Mouse (Mus musculus) forebrain, postnatal 0 days (tissue): ENCODE measurements around the gene Noxo1. TPM values are rescaled to one million over a fixed set of nuclear protein-coding genes. Genes with fewer than 3 reads are reported as not detected.

Source experiments
- ATAC-seq: fragments of 200-750 bp; cut with Nextera tagmentation; 2 replicates; pipeline ENCODE4 v1.8.0; 2017; ENCODE audit warnings: mild to moderate bottlenecking, moderate library complexity
- DNase-seq: peaks from one replicate; pipeline ENCODE4 v3.0.0-alpha.2; 2015
- H3K27ac ChIP-seq: fragments of 300-500 bp; sonication (generic); 2 replicates; pipeline ENCODE4 v1.5.1; 2014; ENCODE audit warnings: low read depth, mild to moderate bottlenecking, antibody characterized with exemption, low read length, moderate library complexity, mixed read lengths
- H3K27me3 ChIP-seq: fragments of 300-500 bp; sonication (generic); 2 replicates; pipeline ENCODE4 v1.6.1; 2014; ENCODE audit warnings: mild to moderate bottlenecking, low read length, mixed read lengths; ENCODE audit not compliant: insufficient read depth
- H3K36me3 ChIP-seq: fragments of 300-500 bp; sonication (generic); 2 replicates; pipeline ENCODE4 v1.6.1; 2014; ENCODE audit warnings: mild to moderate bottlenecking, moderate library complexity; ENCODE audit not compliant: insufficient read depth
- H3K4me1 ChIP-seq: fragments of 300-500 bp; sonication (generic); 2 replicates; pipeline ENCODE4 v1.6.1; 2014; ENCODE audit warnings: antibody characterized with exemption; ENCODE audit not compliant: insufficient read depth
- H3K4me2 ChIP-seq: fragments of 300-500 bp; sonication (generic); 2 replicates; pipeline ENCODE4 v1.6.1; 2014; ENCODE audit warnings: low read depth, mild to moderate bottlenecking, moderate library complexity
- H3K4me3 ChIP-seq: fragments of 300-500 bp; sonication (generic); 2 replicates; pipeline ENCODE4 v1.5.1; 2014; ENCODE audit warnings: low read depth, low read length, mixed read lengths
- H3K9ac ChIP-seq: fragments of 300-500 bp; sonication (generic); 2 replicates; pipeline ENCODE4 v1.6.1; 2014; ENCODE audit warnings: mild to moderate bottlenecking
- H3K9me3 ChIP-seq: fragments of 300-500 bp; sonication (generic); 2 replicates; pipeline ENCODE4 v1.6.1; 2016; ENCODE audit warnings: low read length
- CTCF ChIP-seq: sonication (generic); IDR thresholded peaks from 2 replicates; pipeline ENCODE4 v1.5.1; 2016; ENCODE audit warnings: antibody characterized with exemption, control low read depth, low read depth
- WGBS: fragments of 180-500 bp; shearing (Covaris S2); extraction: QIAGEN DNeasy Blood & Tissue Kit; methylation state at CpG from one replicate; pipeline ENCODE4 v1.1.7; 2014; 5-methylcytosine and 5-hydroxymethylcytosine counted together
- polyA plus RNA-seq: library from polyadenylated mRNA; unstranded; fragments of >200 nt; fragmentation: Nextera tagmentation; extraction: Ambion mirVana; gene quantifications from 2 replicates; pipeline ENCODE4 v1.2.1, GENCODE M21; 2015
- total RNA-seq: library from RNA; depleted of rRNA; stranded (reverse); fragments of >200 nt; gene quantifications from 2 replicates; pipeline ENCODE4 v1.2.3, GENCODE M21; 2014

Noxo1 gene
- total and polyA plus RNA-seq, 2 experiments from 2014 or later, result 2.5 to 4.5 TPM

DNA sequence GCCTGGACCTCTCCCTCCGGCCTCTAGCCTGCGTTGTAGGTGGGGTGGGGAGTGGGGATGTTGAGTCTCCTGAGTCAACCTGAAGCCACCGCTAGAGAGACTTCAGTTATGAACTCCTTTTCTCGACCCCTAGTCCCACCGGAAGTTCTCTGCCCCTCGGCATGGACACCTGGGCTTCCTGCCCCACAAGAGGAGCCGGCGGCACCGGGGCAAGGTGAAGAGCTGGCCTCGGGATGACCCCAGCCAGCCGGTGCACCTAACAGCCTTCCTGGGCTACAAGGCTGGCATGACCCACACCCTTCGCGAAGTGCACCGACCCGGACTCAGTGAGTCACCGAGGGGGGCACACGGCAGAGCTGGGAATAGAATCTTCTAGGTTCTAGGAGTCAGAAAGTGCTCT is 32.1 kb downstream of the Noxo1 start:
- DNase-seq (no peak), ATAC-seq (no peak)
- Histone ChIP-seq H3K9ac (no peak overlapping the region), H3K4me2 (no peak overlapping the region), H3K36me3 (no peaks in the 10 kb centered on the region), H3K9me3 (no peaks in the 10 kb centered on the region), H3K27ac (no peak overlapping the region), H3K4me3 (no peak overlapping the region), H3K27me3 (no peaks in the 10 kb centered on the region), H3K4me1 (peaks cover 3% of the 10 kb centered on the region; the same call in 1 of the 2 replicates)
- TF ChIP-seq CTCF, result no peak
- 74% methylated on average over 17 of the region's 17 CpGs for WGBS

DNA sequence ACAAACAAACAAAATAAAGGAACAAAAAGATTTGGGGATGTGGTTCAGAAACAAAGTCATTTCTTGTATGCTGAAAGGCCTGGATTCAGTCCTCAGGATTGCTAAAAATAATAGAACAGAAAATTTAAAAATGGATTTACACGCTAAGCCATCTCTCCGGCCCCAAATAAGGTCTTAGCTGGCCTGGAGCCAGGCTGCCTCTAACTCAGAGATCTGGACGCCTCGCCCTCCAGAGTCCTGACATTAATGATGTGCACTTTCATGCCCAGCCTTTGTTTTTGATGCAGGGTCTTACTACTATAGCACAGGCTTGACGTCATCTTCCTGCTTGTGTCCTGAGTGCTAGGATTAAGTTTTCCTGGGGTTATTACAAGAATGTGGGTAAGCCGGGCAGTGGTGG is 33.0 kb downstream of the Noxo1 start:
- no peak overlapping the region for H3K4me3 ChIP-seq
- no peak overlapping the region for H3K27ac ChIP-seq
- no peak for TF ChIP-seq CTCF
- WGBS, result 73% methylated on average over 6 of the region's 6 CpGs
- no peaks in the 10 kb centered on the region for H3K9me3 ChIP-seq
- no peak overlapping the region for H3K4me2 ChIP-seq
- H3K4me1 ChIP-seq, result no peaks in the 10 kb centered on the region
- no peak for ATAC-seq
- no peak for DNase-seq
- no peaks in the 10 kb centered on the region for H3K27me3 ChIP-seq
- H3K9ac ChIP-seq, result no peak overlapping the region
- H3K36me3 ChIP-seq, result no peaks in the 10 kb centered on the region

DNA sequence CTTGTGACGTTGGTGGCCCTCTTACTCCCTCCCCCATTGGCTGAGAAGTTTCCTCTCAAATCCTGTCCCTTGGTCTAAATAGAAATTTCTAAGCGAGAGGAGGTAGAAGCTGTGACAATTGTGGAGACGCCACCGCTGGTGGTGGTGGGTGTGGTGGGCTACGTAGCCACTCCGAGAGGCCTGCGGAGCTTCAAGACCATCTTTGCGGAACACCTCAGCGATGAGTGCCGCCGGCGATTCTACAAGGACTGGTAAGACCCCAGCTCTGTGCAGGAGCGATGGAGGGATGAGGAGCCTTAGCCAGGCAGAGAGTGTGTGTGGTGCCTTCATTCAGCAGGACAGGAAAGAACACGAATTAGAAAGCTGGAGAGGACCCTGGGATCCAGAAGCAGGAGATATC is 34.8 kb downstream of the Noxo1 start:
- no peak overlapping the region for H3K4me2 ChIP-seq
- DNase-seq (no peak), ATAC-seq (no peak)
- no peak overlapping the region for H3K4me3 ChIP-seq
- H3K4me1 ChIP-seq, result no peaks in the 10 kb centered on the region
- TF ChIP-seq CTCF, result no peak
- no peaks in the 10 kb centered on the region for H3K36me3 ChIP-seq
- H3K9ac ChIP-seq, result no peak overlapping the region
- WGBS, result 80% methylated on average over 14 of the region's 14 CpGs
- H3K9me3 ChIP-seq, result no peaks in the 10 kb centered on the region
- no peaks in the 10 kb centered on the region for H3K27me3 ChIP-seq
- no peak overlapping the region for H3K27ac ChIP-seq

DNA sequence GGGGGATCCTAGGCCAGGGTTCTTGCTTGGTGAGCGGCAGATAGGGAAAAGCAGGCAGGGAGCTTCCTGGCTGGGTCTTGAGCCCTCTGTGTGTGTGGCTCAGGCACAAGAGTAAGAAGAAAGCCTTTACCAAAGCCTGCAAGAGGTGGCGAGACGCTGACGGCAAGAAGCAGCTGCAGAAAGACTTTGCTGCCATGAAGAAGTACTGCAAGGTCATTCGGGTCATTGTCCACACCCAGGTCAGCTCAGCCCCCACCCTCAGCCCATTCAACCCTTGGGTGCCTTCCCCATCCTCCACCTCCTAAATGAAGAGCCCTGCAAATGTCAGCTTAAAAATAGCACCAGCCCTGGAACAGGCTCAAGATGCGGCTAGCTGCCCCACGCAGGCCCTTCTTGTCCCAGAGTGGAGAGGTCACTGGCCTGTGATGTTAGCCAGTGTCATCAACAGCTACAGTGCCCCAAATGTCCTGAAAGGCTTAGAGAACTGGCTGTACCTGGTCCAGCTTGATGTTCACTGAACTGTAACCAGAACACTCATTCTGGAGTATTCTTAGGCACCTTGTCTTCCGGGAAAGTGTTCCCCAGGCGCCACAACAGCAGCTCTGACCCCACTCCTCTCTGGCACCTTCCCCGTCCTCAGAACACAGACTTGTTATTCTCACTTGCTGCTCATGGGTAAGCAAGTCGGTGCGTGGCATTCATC is 36.4 kb downstream of the Noxo1 start:
- Histone ChIP-seq H3K36me3 (no peaks in the 10 kb centered on the region), H3K27me3 (no peaks in the 10 kb centered on the region), H3K9ac (no peak overlapping the region), H3K4me2 (no peak overlapping the region), H3K4me3 (no peak overlapping the region), H3K9me3 (no peaks in the 10 kb centered on the region), H3K27ac (no peak overlapping the region), H3K4me1 (no peaks in the 10 kb centered on the region)
- ATAC-seq (no peak), DNase-seq (no peak)
- TF ChIP-seq CTCF, result no peak
- 86% methylated on average over 12 of the region's 12 CpGs for WGBS

DNA sequence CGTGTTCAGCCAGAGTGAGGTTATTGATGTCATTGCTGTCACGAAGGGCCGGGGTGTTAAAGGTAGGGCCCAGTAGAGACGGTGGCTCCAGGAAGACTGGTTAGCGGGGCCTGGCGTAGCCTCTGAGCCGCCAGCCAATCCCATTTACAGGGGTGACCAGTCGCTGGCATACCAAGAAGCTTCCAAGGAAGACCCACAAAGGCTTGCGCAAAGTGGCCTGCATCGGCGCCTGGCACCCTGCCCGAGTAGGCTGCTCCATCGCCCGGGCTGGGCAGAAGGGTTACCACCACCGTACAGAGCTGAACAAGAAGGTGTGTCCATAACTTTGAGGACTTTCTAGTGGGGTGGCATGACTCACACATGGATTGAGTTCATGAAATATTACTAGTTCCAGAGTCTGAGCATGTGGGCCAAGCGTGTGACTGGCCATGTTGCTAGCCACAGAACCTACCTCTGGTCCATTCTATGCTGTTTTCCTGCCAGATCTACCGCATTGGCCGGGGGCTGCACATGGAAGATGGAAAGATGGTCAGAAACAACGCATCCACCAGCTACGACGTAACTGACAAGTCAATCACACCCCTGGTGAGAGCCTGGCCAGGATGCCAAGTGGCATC is 37.5 kb downstream of the Noxo1 start:
- H3K4me1 ChIP-seq, result no peaks in the 10 kb centered on the region
- no peaks in the 10 kb centered on the region for H3K27me3 ChIP-seq
- no peak overlapping the region for H3K9ac ChIP-seq
- ATAC-seq (no peak), DNase-seq (no peak)
- H3K36me3 ChIP-seq, result no peaks in the 10 kb centered on the region
- H3K4me2 ChIP-seq, result no peak overlapping the region
- H3K4me3 ChIP-seq, result no peak overlapping the region
- no peaks in the 10 kb centered on the region for H3K9me3 ChIP-seq
- WGBS, result 89% methylated on average over 21 of the region's 21 CpGs
- no peak overlapping the region for H3K27ac ChIP-seq
- TF ChIP-seq CTCF, result no peak

DNA sequence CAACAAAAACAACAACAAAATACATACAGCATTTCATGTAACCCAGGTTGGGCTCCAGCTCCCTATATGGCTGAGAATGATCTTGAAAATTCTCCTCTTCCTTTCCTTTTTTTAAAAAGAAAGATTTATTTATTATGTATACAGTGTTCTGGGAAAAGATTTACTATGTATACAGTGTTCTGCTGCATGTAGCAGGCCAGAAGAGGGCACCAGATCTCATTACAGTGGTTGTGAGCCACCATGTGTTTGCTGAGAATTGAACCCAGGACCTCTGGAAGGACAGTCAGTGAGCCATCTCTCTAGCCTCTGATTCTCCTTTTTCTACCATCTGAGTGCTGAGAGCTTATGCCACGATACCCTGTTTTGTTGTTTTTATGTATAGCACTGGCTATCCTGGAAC is 38.5 kb downstream of the Noxo1 start:
- no peak for ATAC-seq
- Histone ChIP-seq H3K9ac (no peak overlapping the region), H3K4me2 (no peak overlapping the region), H3K4me1 (no peaks in the 10 kb centered on the region), H3K27ac (no peak overlapping the region), H3K4me3 (no peak overlapping the region), H3K9me3 (no peaks in the 10 kb centered on the region), H3K27me3 (no peaks in the 10 kb centered on the region), H3K36me3 (no peaks in the 10 kb centered on the region)
- WGBS, result 91% methylated on average over 1 of the region's 1 CpGs
- DNase-seq, result no peak
- TF ChIP-seq CTCF, result 0 out of 2 replicates have a peak, but pooled peaks have one; percentile 10

DNA sequence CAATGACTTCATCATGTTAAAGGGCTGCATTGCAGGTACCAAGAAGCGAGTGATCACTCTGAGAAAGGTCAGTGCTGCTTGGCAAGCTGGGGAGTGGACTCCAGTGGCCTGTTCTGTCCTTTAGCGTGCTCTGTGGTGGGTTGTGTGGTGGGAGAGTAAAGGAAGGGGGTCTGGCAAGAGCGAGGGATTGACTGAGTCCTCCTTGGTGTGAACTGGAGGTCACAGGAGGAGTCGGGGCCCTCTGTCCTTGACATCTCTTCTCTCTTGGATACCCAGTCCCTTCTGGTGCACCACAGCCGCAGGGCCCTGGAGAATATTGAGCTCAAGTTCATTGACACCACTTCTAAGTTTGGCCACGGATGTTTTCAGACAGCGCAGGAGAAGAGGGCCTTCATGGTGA is 39.4 kb downstream of the Noxo1 start:
- ATAC-seq (no peak), DNase-seq (no peak)
- Histone ChIP-seq H3K9me3 (no peaks in the 10 kb centered on the region), H3K4me2 (no peak overlapping the region), H3K36me3 (no peaks in the 10 kb centered on the region), H3K27ac (no peak overlapping the region), H3K9ac (no peak overlapping the region), H3K4me3 (no peak overlapping the region), H3K27me3 (no peaks in the 10 kb centered on the region), H3K4me1 (no peaks in the 10 kb centered on the region)
- TF ChIP-seq CTCF, result no peak
- 85% methylated on average over 7 of the region's 7 CpGs for WGBS
